Mouse (Mus musculus): ENCODE measurements at regions not wholly inside any gene's neighbourhood (a gene's known extent, or its start where the extent isn't known, plus 50 kb on each side); places are given as distances from the start of the nearest gene placed in this dataset.

- no peaks in the 10 kb centered on the region for H3K4me1 ChIP-seq
- no peaks in the 10 kb centered on the region for H3K27me3 ChIP-seq (ENCODE audit: insufficient read depth, poor library complexity, severe bottlenecking)
- no peak overlapping the region for H3K27ac ChIP-seq
- 69% methylated on average over 4 of the region's 4 CpGs for WGBS
- H3K9me3 ChIP-seq, result no peaks in the 10 kb centered on the region
- H3K36me3 ChIP-seq, result no peaks in the 10 kb centered on the region
- H3K4me3 ChIP-seq, result no peak overlapping the region
- DNase-seq (ENCODE audit: low spot score), result no peak
These were observed 155.8 kb downstream of the Lmo4 start for GRCm38 (mm10) chr3:144049270-144049669.

GRCm38 (mm10) chr3:144044366-144044765 is 160.7 kb downstream of the Lmo4 start:
- Histone ChIP-seq H3K27ac (no peak overlapping the region), H3K36me3 (no peaks in the 10 kb centered on the region), H3K4me3 (no peak overlapping the region), H3K27me3 (ENCODE audit: insufficient read depth, poor library complexity, severe bottlenecking) (no peaks in the 10 kb centered on the region), H3K9me3 (no peaks in the 10 kb centered on the region), H3K4me1 (no peaks in the 10 kb centered on the region)
- no peak for DNase-seq (ENCODE audit: low spot score)
- 80% methylated on average over 2 of the region's 2 CpGs for WGBS

GRCm38 (mm10) chr3:144041788-144042187 is 163.2 kb downstream of the Lmo4 start:
- 84% methylated on average over 5 of the region's 5 CpGs for WGBS
- Histone ChIP-seq H3K27ac (no peak overlapping the region), H3K9me3 (no peaks in the 10 kb centered on the region), H3K36me3 (no peaks in the 10 kb centered on the region), H3K4me3 (no peak overlapping the region), H3K4me1 (no peaks in the 10 kb centered on the region), H3K27me3 (ENCODE audit: insufficient read depth, poor library complexity, severe bottlenecking) (no peaks in the 10 kb centered on the region)
- DNase-seq (ENCODE audit: low spot score), result no peak

GRCm38 (mm10) chr3:144039498-144039897 is 165.5 kb downstream of the Lmo4 start:
- H3K27ac ChIP-seq, result no peak overlapping the region
- no peak for DNase-seq (ENCODE audit: low spot score)
- no peaks in the 10 kb centered on the region for H3K9me3 ChIP-seq
- no peak overlapping the region for H3K4me3 ChIP-seq
- no peaks in the 10 kb centered on the region for H3K27me3 ChIP-seq (ENCODE audit: insufficient read depth, poor library complexity, severe bottlenecking)
- no peaks in the 10 kb centered on the region for H3K4me1 ChIP-seq
- WGBS, result 88% methylated on average over 3 of the region's 3 CpGs
- no peaks in the 10 kb centered on the region for H3K36me3 ChIP-seq

GRCm38 (mm10) chr3:144029611-144030010 is 175.4 kb downstream of the Lmo4 start:
- no peaks in the 10 kb centered on the region for H3K27me3 ChIP-seq (ENCODE audit: insufficient read depth, poor library complexity, severe bottlenecking)
- WGBS, result 84% methylated on average over 1 of the region's 1 CpGs
- H3K36me3 ChIP-seq, result no peaks in the 10 kb centered on the region
- H3K4me3 ChIP-seq, result no peak overlapping the region
- H3K4me1 ChIP-seq, result no peaks in the 10 kb centered on the region
- H3K9me3 ChIP-seq, result no peaks in the 10 kb centered on the region
- no peak overlapping the region for H3K27ac ChIP-seq
- DNase-seq (ENCODE audit: low spot score), result no peak

- Histone ChIP-seq H3K4me3 (no peak overlapping the region), H3K9me3 (no peaks in the 10 kb centered on the region), H3K36me3 (no peaks in the 10 kb centered on the region), H3K4me1 (no peaks in the 10 kb centered on the region), H3K27ac (no peak overlapping the region), H3K27me3 (ENCODE audit: insufficient read depth, poor library complexity, severe bottlenecking) (no peaks in the 10 kb centered on the region)
- DNase-seq (ENCODE audit: low spot score), result no peak
- 70% methylated on average over 3 of the region's 3 CpGs for WGBS
These were observed 175.9 kb downstream of the Lmo4 start for GRCm38 (mm10) chr3:144029121-144029520.

- Histone ChIP-seq H3K36me3 (no peaks in the 10 kb centered on the region), H3K4me1 (no peaks in the 10 kb centered on the region), H3K9me3 (no peaks in the 10 kb centered on the region), H3K27ac (no peak overlapping the region), H3K4me3 (no peak overlapping the region), H3K27me3 (ENCODE audit: insufficient read depth, poor library complexity, severe bottlenecking) (no peaks in the 10 kb centered on the region)
- DNase-seq (ENCODE audit: low spot score), result no peak
- 82% methylated on average over 6 of the region's 6 CpGs for WGBS
These were observed 177.7 kb downstream of the Lmo4 start for GRCm38 (mm10) chr3:144027134-144027980.

GRCm38 (mm10) chr3:144025451-144026125 is 179.4 kb downstream of the Lmo4 start:
- Histone ChIP-seq H3K27me3 (ENCODE audit: insufficient read depth, poor library complexity, severe bottlenecking) (no peaks in the 10 kb centered on the region), H3K36me3 (no peaks in the 10 kb centered on the region), H3K27ac (no peak overlapping the region), H3K4me1 (peaks cover 3% of the 10 kb centered on the region; the same call in 1 of the 2 replicates), H3K4me3 (no peak overlapping the region), H3K9me3 (no peaks in the 10 kb centered on the region)
- DNase-seq (ENCODE audit: low spot score), result no peak
- 73% methylated on average over 14 of the region's 14 CpGs for WGBS

GRCm38 (mm10) chr3:144024216-144024615 is 180.8 kb downstream of the Lmo4 start:
- no peak overlapping the region for H3K27ac ChIP-seq
- peaks cover 5% of the 10 kb centered on the region; the same call in 1 of the 2 replicates for H3K4me1 ChIP-seq
- H3K27me3 ChIP-seq (ENCODE audit: insufficient read depth, poor library complexity, severe bottlenecking), result no peaks in the 10 kb centered on the region
- no peak overlapping the region for H3K4me3 ChIP-seq
- no peak for DNase-seq (ENCODE audit: low spot score)
- WGBS, result 76% methylated on average over 5 of the region's 5 CpGs
- H3K9me3 ChIP-seq, result no peaks in the 10 kb centered on the region
- H3K36me3 ChIP-seq, result no peaks in the 10 kb centered on the region

GRCm38 (mm10) chr3:144023058-144023457 is 182.0 kb downstream of the Lmo4 start:
- H3K27me3 ChIP-seq (ENCODE audit: insufficient read depth, poor library complexity, severe bottlenecking), result no peaks in the 10 kb centered on the region
- no peaks in the 10 kb centered on the region for H3K9me3 ChIP-seq
- H3K4me1 ChIP-seq, result peaks cover 5% of the 10 kb centered on the region; the same call in 1 of the 2 replicates
- H3K27ac ChIP-seq, result no peak overlapping the region
- H3K4me3 ChIP-seq, result no peak overlapping the region
- no peak for DNase-seq (ENCODE audit: low spot score)
- no peaks in the 10 kb centered on the region for H3K36me3 ChIP-seq
- WGBS, result 74% methylated on average over 3 of the region's 3 CpGs

- Histone ChIP-seq H3K27ac (no peak overlapping the region), H3K27me3 (ENCODE audit: insufficient read depth, poor library complexity, severe bottlenecking) (no peaks in the 10 kb centered on the region), H3K4me3 (no peak overlapping the region), H3K36me3 (no peaks in the 10 kb centered on the region), H3K4me1 (peaks cover 5% of the 10 kb centered on the region; the same call in 1 of the 2 replicates), H3K9me3 (no peaks in the 10 kb centered on the region)
- DNase-seq (ENCODE audit: low spot score), result no peak
- WGBS, result 92% methylated on average over 5 of the region's 5 CpGs
These were observed 183.1 kb downstream of the Lmo4 start for GRCm38 (mm10) chr3:144021969-144022368.

- H3K4me1 ChIP-seq, result peaks cover 5% of the 10 kb centered on the region; the same call in 1 of the 2 replicates
- H3K27ac ChIP-seq, result no peak overlapping the region; the same call in 1 of the 2 replicates
- DNase-seq (ENCODE audit: low spot score), result no peak
- no peaks in the 10 kb centered on the region for H3K27me3 ChIP-seq (ENCODE audit: insufficient read depth, poor library complexity, severe bottlenecking)
- no peaks in the 10 kb centered on the region for H3K36me3 ChIP-seq
- 69% methylated on average over 8 of the region's 8 CpGs for WGBS
- no peak overlapping the region for H3K4me3 ChIP-seq
- H3K9me3 ChIP-seq, result no peaks in the 10 kb centered on the region
These were observed 184.7 kb downstream of the Lmo4 start for GRCm38 (mm10) chr3:144020189-144020940.

GRCm38 (mm10) chr3:144019293-144019692 is 185.7 kb downstream of the Lmo4 start:
- H3K36me3 ChIP-seq, result no peaks in the 10 kb centered on the region
- no peak for DNase-seq (ENCODE audit: low spot score)
- WGBS, result 90% methylated on average over 2 of the region's 2 CpGs
- H3K4me3 ChIP-seq, result no peak overlapping the region
- H3K27me3 ChIP-seq (ENCODE audit: insufficient read depth, poor library complexity, severe bottlenecking), result no peaks in the 10 kb centered on the region
- no peaks in the 10 kb centered on the region for H3K9me3 ChIP-seq
- no peak overlapping the region for H3K27ac ChIP-seq
- H3K4me1 ChIP-seq, result peaks cover 5% of the 10 kb centered on the region; the same call in 1 of the 2 replicates
